Mouse (Mus musculus) lung, postnatal 10 days (tissue): Measurements from ENCODE around the gene Dennd1b.

Experiments
- DNase-seq: peaks from one replicate; pipeline ENCODE4 v3.0.0; 2021

Dennd1b gene

GRCm38 (mm10) chr1:139203026-139203425 lies 239.8 kb downstream of the Dennd1b start:
- DNase-seq = no peak

- no peak for DNase-seq
Observed at GRCm38 (mm10) chr1:139206259-139206658, 243.0 kb downstream of the Dennd1b start.

- peak; percentile 20 for DNase-seq
Observed at GRCm38 (mm10) chr1:139209796-139210195, 246.6 kb downstream of the Dennd1b start.

DNA sequence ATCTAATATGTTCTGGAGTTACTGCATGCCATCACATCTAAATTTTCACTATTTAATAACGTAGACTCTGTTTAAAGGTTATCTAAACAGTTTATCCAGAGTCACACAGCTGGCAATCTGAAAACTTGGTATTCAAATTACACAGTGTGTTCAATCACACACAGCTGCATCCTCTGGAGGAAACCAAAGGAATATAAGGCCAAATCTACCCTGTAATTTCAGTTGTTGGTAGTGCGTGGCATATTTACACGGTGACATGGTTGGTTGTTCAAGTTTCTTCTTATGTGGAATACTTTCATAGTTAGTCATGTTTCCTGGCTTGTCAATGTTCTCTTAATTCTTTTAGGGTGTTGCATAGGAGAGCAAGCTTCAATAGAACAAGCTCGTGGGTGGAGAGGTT lies 247.3 kb downstream of the Dennd1b start:
- DNase-seq = no peak

- no peak for DNase-seq
Observed at GRCm38 (mm10) chr1:139215311-139215710, 252.1 kb downstream of the Dennd1b start.

- DNase-seq = no peak
Observed at GRCm38 (mm10) chr1:139223804-139224203, 260.6 kb downstream of the Dennd1b start.

GRCm38 (mm10) chr1:139224309-139224949 lies 261.2 kb downstream of the Dennd1b start:
- DNase-seq = no peak
